Mouse (Mus musculus): ENCODE measurements around the gene Myo1d. TPM values are rescaled to one million over a fixed set of nuclear protein-coding genes. Genes with fewer than 3 reads are reported as not detected.
"Not testable (repeated sequence)": the region's sequence is repeated elsewhere in the genome, so short reads cannot be mapped to it uniquely, and the experiment has no call there.

The Myo1d gene
- total RNA-seq, 4 experiments from 2014 or later, result 8.2 to 11.1 (median 10.2) TPM

- no peak for DNase-seq (ENCODE audit: low spot score in 2 of 2)
Measured at GRCm38 (mm10) chr11:80483536-80484067, 296.2 kb downstream of the Myo1d start.

- DNase-seq (ENCODE audit: low spot score in 2 of 2), result no peak
Measured at GRCm38 (mm10) chr11:80482921-80483320, 296.9 kb downstream of the Myo1d start.

DNA sequence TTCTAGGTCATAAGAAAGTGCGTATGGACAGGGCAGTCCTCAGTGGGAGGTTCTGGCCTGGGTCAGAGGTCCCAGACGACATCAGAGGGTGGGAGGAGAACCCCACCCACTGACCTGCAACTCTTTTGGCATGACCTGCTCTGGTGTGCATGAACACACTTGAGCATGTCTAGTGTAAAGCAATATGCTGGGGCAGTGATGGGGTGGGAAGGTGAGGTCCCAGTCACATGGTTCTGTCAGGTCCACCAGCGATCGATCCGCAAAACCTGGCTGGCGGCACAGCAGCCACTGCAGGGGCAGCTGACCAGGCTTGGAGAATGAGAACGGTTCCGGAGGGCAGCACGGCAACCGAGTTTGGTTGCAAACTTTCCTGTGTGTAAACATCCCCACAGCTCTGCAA is 297.5 kb downstream of the Myo1d start:
- no peak for DNase-seq (ENCODE audit: low spot score in 2 of 2)

DNA sequence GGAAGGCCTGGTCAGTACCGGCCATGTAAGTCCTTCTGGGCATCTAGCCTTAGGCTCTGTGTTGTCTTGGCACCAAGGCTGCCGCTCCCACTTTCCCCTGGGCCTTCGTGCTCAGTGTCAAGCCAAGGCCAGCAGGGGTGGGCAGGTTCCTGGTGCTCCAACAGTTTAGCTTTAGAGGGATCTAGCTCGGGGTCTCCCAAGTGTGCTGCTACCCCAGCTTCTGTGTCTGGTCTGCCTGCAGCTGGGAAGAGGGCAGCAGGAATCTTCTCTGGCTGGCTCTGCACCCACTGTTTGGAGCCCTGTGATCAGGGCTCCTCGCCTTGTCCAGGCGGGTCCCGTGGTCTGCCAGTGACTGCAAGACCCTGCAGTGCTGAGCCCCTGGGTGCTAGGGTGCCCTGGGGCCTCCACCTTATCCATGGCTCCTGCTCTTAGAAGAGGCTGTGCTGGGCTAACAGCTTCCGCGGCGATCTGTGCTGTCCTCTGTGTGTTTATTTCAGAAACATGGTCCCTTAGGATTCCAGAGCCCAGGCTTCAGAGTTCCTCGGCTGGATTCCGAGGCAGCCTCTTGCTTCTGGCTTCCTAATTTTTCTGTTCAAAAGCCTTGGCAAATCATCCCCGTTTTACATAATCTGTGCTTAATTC is 298.3 kb downstream of the Myo1d start:
- DNase-seq (ENCODE audit: low spot score in 2 of 2), result no peak

DNA sequence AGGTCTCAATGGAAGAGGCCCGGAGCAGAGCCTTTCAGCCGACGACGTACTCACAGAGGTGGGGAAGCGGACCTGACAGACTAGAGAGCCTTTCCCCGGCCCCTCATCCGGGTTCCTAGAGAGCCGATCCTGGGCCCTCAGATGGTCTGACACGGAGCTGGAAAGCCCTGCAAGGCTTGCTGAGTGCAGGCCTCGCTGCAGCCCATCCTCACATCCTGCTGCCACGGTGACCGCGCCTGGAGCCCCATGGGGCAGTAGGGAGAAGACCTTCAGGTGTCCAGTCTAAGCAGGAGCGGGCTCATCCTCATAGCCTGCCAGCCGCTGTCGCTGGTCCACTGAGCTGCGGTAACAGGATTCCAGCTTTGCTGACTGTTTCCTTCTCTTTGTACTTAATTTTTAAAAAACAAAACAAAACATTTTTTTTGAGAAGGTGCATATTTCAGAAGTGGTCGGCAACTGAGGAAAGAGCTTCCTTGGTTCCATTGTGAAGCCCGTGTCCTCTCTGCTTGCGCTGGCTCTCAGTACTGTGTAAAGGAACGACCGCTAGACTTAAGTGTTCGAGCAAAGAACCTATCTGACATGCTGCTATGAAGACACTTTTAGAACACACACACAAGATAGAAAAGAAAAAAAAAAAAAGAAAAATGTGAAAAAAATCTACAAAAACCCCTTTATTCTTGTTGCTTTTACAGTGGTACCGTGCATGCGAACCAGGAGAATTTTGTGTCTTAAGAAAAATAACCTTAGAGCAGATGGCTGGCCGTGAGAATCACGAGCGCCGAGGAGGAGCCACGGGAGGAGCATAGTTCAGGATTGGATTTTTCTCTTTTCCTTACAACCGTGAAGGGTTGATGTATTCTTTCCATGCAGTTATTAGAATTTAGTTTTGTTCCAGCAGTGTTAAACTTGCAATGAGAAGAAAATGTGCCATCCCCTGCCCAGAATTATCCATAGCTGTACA is 299.6 kb downstream of the Myo1d start:
- DNase-seq (ENCODE audit: low spot score in 2 of 2), result no peak

DNA sequence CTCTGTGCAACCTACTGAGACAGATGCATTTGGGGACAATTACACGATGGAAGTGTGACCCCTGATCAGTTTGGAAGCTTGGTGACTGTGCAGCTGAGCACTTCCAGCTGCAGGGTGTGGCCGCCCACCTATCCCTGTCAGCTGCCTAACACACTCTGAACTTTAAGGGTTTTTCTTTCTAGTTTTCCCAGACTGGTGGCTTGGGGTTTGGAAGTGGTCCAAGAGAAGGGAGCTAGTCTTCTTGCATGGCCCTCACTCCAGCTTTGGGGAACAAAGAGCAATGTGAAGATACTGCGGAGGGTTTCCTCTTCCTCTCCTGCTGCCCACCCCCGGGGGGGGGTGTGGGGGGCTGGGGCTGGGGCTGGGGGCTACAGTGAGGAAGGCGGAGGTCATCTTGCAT is 300.4 kb downstream of the Myo1d start:
- DNase-seq (ENCODE audit: low spot score in 2 of 2), result no peak

DNA sequence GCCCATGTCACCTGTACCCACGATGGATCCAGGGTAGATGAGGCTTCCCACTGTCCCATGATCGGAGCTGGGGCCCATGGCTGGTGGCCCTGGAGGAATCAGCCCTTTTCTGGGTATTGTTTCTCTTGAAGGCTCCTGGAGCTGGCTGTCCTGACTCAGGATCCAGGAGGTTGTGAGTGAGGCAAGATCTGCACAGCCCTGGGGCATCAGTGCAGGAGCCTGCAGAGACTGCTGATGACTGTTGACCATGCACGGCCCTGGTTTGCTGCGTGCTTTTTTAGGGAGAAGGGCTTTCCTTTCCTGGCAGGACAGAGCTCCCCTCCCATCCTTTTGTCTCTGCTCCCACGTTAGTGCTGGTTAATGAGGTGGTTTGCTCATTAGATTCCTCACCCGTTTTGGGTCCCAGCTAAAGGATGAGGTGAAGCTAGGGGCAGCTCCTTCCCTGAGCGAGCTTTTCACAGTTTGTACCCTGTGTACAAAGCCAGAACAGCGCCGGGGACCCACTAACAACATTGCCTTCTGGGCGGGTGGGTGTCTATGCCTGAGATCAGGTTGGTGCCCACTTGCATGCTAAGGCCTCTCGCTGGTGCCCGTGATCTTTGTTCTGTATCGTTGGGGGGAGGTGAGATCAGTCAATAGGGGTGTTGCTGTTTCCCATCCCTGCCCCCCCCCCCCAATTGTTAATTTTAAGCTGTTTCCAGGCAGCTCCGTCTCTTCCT is 301.0 kb downstream of the Myo1d start:
- no peak for DNase-seq (ENCODE audit: low spot score in 2 of 2)

DNA sequence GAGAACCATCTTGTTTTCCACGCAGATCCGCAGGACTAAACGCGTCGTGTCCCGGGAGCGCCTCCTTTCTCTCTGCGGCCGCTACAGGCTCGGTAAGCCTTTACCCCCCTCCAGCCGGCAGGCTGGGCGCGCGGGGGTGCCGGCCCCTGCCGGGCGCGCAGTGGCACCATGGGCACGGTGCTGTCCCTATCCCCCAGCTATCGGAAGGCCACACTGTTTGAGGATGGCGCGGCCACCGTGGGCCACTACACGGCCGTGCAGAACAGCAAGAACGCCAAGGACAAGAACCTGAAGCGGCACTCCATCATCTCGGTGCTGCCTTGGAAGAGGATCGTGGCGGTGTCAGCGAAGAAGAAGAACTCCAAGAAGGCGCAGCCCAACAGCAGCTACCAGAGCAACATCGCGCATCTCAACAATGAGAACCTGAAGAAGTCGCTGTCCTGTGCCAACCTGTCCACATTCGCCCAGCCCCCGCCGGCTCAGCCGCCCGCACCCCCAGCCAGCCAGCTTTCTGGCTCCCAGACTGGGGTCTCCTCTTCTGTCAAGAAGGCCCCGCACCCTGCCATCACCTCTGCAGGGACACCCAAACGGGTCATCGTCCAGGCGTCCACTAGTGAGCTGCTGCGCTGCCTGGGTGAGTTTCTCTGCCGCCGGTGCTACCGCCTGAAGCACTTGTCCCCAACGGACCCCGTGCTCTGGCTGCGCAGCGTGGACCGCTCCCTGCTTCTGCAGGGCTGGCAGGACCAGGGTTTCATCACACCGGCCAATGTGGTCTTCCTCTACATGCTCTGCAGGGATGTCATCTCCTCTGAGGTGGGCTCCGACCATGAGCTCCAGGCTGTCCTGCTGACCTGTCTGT is 302.3 kb downstream of the Myo1d start:
- no peak for DNase-seq (ENCODE audit: low spot score in 2 of 2)

- peak in 1 of 2 experiments; percentile 88 for DNase-seq (ENCODE audit: low spot score in 2 of 2)
Measured at GRCm38 (mm10) chr11:80476222-80477189, 303.3 kb downstream of the Myo1d start, which contains the start of gene Cdk5r1. TSS of gene Cdk5r1 (plus strand) at chr11:80477023.

- no peak for DNase-seq (ENCODE audit: low spot score in 2 of 2)
Measured at GRCm38 (mm10) chr11:80475544-80475943, 304.3 kb downstream of the Myo1d start.

- no peak for DNase-seq (ENCODE audit: low spot score in 2 of 2)
Measured at GRCm38 (mm10) chr11:80474846-80475245, 305.0 kb downstream of the Myo1d start.

DNA sequence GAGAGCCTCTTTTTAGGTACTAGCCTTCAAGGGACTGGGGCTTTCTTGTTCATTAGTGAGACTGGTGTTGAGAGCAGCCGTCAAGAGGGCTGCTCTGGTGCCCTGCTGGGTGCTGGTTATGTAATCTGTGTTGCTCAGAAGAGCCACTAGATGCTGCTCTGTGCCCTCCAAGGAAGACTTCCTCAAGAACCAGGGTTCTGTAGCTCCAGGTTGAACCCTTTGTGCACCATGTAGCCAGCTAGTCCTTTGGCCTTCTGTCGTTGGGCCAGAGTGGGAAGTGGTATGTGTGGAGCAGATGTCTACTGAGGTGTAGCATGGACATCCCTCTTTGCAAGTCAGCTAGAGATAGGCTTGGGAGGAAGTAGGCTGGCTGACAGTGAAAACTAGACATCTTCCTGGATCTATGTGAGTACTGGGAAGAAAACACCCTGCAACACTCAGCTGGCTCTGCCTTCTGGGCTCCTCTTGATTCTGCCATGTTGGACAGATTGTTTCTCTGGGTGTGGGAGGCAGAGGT is 305.6 kb downstream of the Myo1d start:
- peak in 1 of 2 experiments; percentile 56 for DNase-seq (ENCODE audit: low spot score in 2 of 2)

DNA sequence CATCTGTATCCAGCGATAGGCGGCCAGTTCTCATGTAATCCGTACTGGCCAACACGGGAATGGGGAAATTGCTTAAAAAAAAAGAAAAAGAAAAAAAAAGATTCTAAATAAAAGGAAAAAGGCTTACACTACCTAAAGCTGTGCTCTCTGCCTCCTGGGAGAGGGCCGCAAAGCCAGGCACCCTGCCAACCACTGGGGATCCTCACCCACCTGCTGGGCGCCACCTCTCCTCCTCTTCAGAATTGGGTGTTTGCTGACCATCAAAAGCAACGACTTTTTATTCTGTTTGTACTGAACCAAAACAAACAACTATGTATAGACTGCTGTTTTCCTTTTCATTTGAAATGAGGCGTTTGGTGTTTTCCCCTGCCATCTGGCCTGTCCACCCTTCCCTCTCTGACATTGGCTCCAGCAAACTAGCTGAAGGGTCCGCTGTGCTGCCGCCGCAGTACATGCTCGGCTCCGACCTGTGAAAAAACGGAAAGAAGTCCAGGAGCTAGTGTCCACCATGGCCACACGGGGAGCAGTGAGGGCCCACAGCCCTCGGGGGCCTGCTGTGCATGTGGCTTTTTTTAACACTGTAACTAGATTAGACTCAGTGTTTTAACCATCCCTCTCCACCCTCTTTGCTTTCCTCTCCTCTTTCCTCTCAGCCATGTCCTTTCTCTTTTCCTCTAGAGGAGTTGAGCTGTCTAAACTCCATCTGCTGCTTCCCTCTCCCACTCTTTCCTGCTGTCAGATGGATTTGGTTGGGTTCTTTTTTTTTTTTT is 307.8 kb downstream of the Myo1d start:
- no peak for DNase-seq (ENCODE audit: low spot score in 2 of 2)

DNA sequence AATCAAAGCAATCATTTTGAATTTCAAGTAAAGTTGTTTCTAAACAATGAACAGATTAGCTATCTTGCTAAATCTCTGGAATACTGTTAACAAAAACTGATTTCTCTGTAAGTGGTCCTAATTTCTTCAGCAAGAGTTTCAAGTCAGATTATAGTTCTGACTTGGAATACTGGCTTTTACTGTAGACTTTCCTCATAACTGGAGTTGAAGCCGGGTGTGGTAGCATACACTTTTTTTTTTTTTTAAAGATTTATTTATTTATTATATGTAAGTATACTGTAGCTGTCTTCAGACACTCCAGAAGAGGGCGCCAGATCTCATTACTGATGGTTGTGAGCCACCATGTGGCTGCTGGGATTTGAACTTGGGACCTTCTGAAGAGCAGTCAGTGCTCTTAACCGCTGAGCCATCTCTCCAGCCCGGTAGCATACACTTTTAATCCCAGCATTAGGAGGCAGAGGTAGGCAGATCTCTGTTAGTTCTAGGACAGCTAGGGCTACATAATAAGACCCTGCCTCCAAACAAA is 316.2 kb downstream of the Myo1d start:
- DNase-seq (ENCODE audit: low spot score in 2 of 2), result not testable (repeated sequence)

GRCm38 (mm10) chr11:80453198-80453597 is 326.6 kb downstream of the Myo1d start:
- no peak for DNase-seq (ENCODE audit: low spot score in 2 of 2)

DNA sequence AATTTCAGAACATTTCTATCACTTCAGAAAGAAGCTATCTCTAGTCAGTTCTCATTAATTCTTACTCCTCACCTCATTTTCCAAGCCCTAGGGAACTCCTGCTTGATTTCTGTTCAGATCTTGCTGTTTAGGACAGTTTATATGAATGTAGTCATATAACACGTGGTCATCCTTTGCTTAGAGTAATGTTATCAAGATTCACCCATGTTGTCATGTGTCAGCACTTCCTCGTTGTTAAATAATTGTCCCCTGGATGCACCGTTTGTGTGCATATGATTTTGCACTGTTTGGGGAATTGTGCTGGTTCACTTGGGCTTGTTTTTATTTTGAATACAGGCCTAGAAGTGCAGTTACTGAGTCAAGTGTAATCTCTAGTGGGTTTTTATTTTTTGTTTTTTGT is 327.6 kb downstream of the Myo1d start:
- DNase-seq (ENCODE audit: low spot score in 2 of 2), result no peak

- no peak for DNase-seq (ENCODE audit: low spot score in 2 of 2)
Measured at GRCm38 (mm10) chr11:80449859-80450258, 330.0 kb downstream of the Myo1d start.

DNA sequence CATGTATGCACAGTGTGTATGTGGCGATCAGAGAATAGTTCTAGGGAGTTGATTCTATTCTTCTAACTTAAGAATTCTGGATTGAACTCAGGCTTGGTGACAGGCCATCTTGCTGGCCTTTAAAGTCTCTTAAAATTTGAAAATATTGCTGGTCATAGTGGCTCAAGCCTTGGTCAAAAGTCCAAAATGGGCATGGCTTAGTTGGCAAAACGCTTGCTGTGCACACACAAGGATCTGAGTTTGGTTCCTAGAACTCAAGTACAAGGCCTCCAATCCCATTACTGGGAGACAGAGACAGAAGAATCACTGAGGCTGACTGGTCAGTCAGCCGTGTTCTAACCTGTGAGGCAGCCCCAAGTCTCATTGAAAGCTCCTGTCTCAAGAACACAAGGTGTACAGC is 332.9 kb downstream of the Myo1d start:
- DNase-seq (ENCODE audit: low spot score in 2 of 2), result no peak
